Mouse (Mus musculus) liver, embryonic 12.5 days (tissue): ENCODE measurements around the gene Snhg11. TPM values are rescaled to one million over a fixed set of nuclear protein-coding genes. Genes with fewer than 3 reads are reported as not detected.

Source experiments
- ATAC-seq: fragments of 200-750 bp; cut with Nextera tagmentation; 2 replicates; pipeline ENCODE4 v1.8.0; 2017; ENCODE audit warnings: moderate number of reproducible peaks, mild to moderate bottlenecking, moderate library complexity
- H3K27ac ChIP-seq: fragments of 300-500 bp; sonication (generic); 2 replicates; pipeline ENCODE4 v1.5.1; 2016; ENCODE audit warnings: mild to moderate bottlenecking
- H3K27me3 ChIP-seq: fragments of 300-500 bp; sonication (generic); replicated peaks from 2 replicates; pipeline ENCODE4 v1.6.1; 2016; ENCODE audit warnings: mild to moderate bottlenecking, moderate library complexity
- H3K36me3 ChIP-seq: fragments of 300-500 bp; sonication (generic); 2 replicates; pipeline ENCODE4 v1.6.1; 2016; ENCODE audit warnings: mild to moderate bottlenecking, moderate library complexity
- H3K4me1 ChIP-seq: fragments of 300-500 bp; sonication (generic); 2 replicates; pipeline ENCODE4 v1.6.1; 2016
- H3K4me2 ChIP-seq: fragments of 300-500 bp; sonication (generic); 2 replicates; pipeline ENCODE4 v1.6.1; 2016; ENCODE audit warnings: mild to moderate bottlenecking, moderate library complexity
- H3K4me3 ChIP-seq: fragments of 300-500 bp; sonication (generic); 2 replicates; pipeline ENCODE4 v1.5.1; 2016; ENCODE audit warnings: mild to moderate bottlenecking, moderate library complexity
- H3K9ac ChIP-seq: fragments of 300-500 bp; sonication (generic); 2 replicates; pipeline ENCODE4 v1.6.1; 2016; ENCODE audit warnings: mild to moderate bottlenecking, moderate library complexity
- H3K9me3 ChIP-seq: fragments of 300-500 bp; sonication (generic); replicated peaks from 2 replicates; pipeline ENCODE4 v1.6.1; 2016; ENCODE audit warnings: mild to moderate bottlenecking, moderate library complexity
- WGBS: fragments of 180-500 bp; shearing (Covaris S2); methylation state at CpG from one replicate; pipeline ENCODE4 v1.1.7; 2016; ENCODE audit not compliant: insufficient replicate concordance; 5-methylcytosine and 5-hydroxymethylcytosine counted together
- polyA plus RNA-seq: library from polyadenylated mRNA; unstranded; fragments of >200 nt; fragmentation: Nextera tagmentation; extraction: Ambion mirVana; gene quantifications from 2 replicates; pipeline ENCODE4 v1.2.1, GENCODE M21; 2016

Snhg11 gene
- polyA plus RNA-seq = 2.2 and 2.4 TPM in 2 replicates

- WGBS = 2% methylated on average over 36 of the region's 36 CpGs
- H3K27me3 ChIP-seq = peaks cover 64% of the 10 kb centered on the region
Observed at GRCm38 (mm10) chr2:158375443-158376122, at the start of gene Snhg11. TSS of gene Snhg11 (plus strand) at chr2:158375638.

GRCm38 (mm10) chr2:158334356-158334755 lies 41.1 kb upstream of the Snhg11 start:
- no peak overlapping the region for H3K4me2 ChIP-seq
- ATAC-seq = no peak
- H3K9ac ChIP-seq = no peak overlapping the region
- no peak overlapping the region for H3K4me3 ChIP-seq
- no peaks in the 10 kb centered on the region for H3K36me3 ChIP-seq
- no peaks in the 10 kb centered on the region for H3K9me3 ChIP-seq
- H3K27me3 ChIP-seq = no peaks in the 10 kb centered on the region
- 67% methylated on average over 13 of the region's 13 CpGs for WGBS
- no peaks in the 10 kb centered on the region for H3K4me1 ChIP-seq
- no peak overlapping the region for H3K27ac ChIP-seq

More at GRCm38 (mm10) chr2:158375443-158376122, at the start of gene Snhg11:
- H3K4me3 ChIP-seq = peak within 1 kb of the TSS; percentile 43
- no peak within 1 kb of the TSS for H3K27ac ChIP-seq
- peak within 1 kb of the TSS; percentile 60 for H3K4me2 ChIP-seq
- ATAC-seq = no peak
- H3K9ac ChIP-seq = no peak within 1 kb of the TSS
- H3K36me3 ChIP-seq = no peaks in the 10 kb centered on the region
- H3K9me3 ChIP-seq = no peaks in the 10 kb centered on the region
- peaks cover 7% of the 10 kb centered on the region; the same call in 1 of the 2 replicates for H3K4me1 ChIP-seq

DNA sequence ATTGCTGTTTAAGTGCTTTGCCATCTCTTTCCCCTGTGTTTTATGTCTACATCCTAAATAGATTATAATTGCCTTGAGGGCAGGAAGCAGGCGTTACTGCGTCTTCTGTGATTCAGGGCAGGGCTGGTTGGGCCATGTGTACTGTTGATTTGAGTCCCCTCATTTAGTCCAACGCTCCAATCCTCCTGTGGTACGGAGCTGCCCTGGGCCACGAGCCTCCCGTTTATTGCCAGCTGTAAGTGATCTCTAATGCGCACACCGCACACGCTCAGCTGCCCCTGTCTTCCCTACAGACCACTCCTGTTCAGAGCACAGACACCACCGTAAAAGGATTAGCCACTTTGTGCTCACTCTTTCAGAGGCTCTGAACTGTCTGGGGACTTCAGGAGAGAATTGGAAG lies 37.7 kb upstream of the Snhg11 start:
- H3K36me3 ChIP-seq = no peaks in the 10 kb centered on the region
- no peak overlapping the region for H3K4me3 ChIP-seq
- H3K4me1 ChIP-seq = no peaks in the 10 kb centered on the region
- H3K27me3 ChIP-seq = no peaks in the 10 kb centered on the region
- H3K4me2 ChIP-seq = no peak overlapping the region
- H3K27ac ChIP-seq = no peak overlapping the region
- no peaks in the 10 kb centered on the region for H3K9me3 ChIP-seq
- 78% methylated on average over 10 of the region's 10 CpGs for WGBS
- no peak overlapping the region for H3K9ac ChIP-seq
- no peak for ATAC-seq

DNA sequence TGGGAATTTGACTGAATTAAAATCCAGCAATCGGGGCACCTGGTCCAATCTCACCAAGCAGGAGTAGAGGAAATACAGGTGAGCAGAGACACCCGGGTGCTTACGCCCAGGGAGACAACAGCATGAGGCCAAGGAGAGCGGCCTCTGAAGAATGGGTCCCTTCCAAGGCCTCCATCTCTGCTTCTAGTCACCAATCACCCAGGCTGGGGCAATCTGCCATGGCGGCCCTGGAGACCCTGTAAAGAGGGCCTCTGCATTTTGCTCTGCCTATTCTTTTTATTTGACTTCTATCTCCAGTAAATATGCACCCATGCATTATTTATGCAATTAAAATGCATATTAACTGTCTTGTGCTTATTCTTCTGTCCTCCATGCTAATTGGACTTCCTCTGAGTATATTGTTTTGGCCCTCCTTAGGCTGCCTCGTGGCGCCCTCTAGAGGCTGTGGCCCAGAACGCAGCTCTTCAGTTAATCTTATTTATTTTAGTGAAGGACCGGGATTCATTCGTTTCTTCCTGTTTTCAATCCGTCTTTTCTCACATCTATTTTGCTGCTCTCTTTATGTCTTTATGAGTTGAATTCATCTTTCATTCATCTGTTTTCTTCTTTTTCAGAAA lies 35.4 kb upstream of the Snhg11 start:
- no peaks in the 10 kb centered on the region for H3K27me3 ChIP-seq
- H3K9ac ChIP-seq = no peak overlapping the region
- no peaks in the 10 kb centered on the region for H3K4me1 ChIP-seq
- H3K4me3 ChIP-seq = no peak overlapping the region
- H3K36me3 ChIP-seq = no peaks in the 10 kb centered on the region
- H3K4me2 ChIP-seq = no peak overlapping the region
- ATAC-seq = no peak
- 33% methylated on average over 11 of the region's 11 CpGs for WGBS
- no peaks in the 10 kb centered on the region for H3K9me3 ChIP-seq
- H3K27ac ChIP-seq = no peak overlapping the region

GRCm38 (mm10) chr2:158341324-158341723 lies 34.1 kb upstream of the Snhg11 start:
- 55% methylated on average over 2 of the region's 2 CpGs for WGBS
- Histone ChIP-seq H3K9ac (no peak overlapping the region), H3K4me1 (no peaks in the 10 kb centered on the region), H3K27ac (no peak overlapping the region), H3K9me3 (no peaks in the 10 kb centered on the region), H3K4me3 (no peak overlapping the region), H3K36me3 (no peaks in the 10 kb centered on the region), H3K4me2 (no peak overlapping the region), H3K27me3 (no peaks in the 10 kb centered on the region)
- ATAC-seq = no peak; the same call in 1 of the 2 replicates

DNA sequence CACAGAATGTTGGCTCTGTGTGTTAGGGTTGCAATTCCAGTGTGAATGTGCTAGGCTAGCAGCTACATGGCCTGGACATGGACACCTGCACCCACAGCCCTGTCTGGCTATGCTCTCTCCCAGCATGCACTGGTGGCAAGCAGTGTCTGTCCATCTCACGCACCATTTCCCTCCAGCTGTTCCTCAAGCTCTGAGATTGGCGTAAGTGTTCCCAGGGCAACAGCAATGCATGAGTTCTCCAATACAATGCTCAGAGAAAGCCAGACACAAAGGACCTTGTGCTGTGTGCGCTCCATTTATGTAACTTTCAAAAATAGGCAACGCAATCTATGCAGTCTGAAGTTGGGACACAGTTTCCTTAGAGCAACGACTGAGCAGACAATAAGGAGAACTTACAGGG lies 31.9 kb upstream of the Snhg11 start:
- Histone ChIP-seq H3K27me3 (no peaks in the 10 kb centered on the region), H3K9ac (no peak overlapping the region), H3K9me3 (no peaks in the 10 kb centered on the region), H3K4me3 (no peak overlapping the region), H3K27ac (no peak overlapping the region), H3K36me3 (no peaks in the 10 kb centered on the region), H3K4me1 (no peaks in the 10 kb centered on the region), H3K4me2 (no peak overlapping the region)
- ATAC-seq = no peak
- 60% methylated on average over 5 of the region's 5 CpGs for WGBS

DNA sequence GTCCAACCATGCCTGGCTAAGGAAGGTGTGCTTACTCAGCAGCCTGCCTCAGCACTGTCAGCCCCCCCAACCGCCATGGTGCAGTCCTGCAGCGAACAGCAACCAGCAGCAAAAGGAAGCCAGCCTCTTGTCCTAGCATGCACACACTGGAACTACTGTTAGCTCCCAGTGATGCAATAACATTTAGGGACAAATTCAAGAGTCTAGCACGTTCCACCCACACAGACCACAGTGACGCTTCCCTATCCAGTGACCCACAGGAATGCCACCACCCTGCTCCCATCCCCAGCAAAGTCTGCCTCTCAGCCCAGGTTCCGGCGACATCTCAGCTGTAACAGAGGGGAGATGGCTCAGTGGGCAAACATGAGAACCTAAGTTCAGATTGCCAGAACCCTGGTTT lies 29.0 kb upstream of the Snhg11 start:
- Histone ChIP-seq H3K4me2 (no peak overlapping the region), H3K27ac (no peak overlapping the region), H3K9me3 (no peaks in the 10 kb centered on the region), H3K27me3 (no peaks in the 10 kb centered on the region), H3K4me3 (no peak overlapping the region), H3K36me3 (no peaks in the 10 kb centered on the region), H3K9ac (no peak overlapping the region), H3K4me1 (no peaks in the 10 kb centered on the region)
- 46% methylated on average over 6 of the region's 6 CpGs for WGBS
- ATAC-seq = no peak

GRCm38 (mm10) chr2:158347868-158348267 lies 27.6 kb upstream of the Snhg11 start:
- no peaks in the 10 kb centered on the region for H3K9me3 ChIP-seq
- H3K4me3 ChIP-seq = no peak overlapping the region
- no peak overlapping the region for H3K9ac ChIP-seq
- H3K36me3 ChIP-seq = no peaks in the 10 kb centered on the region
- no peaks in the 10 kb centered on the region for H3K4me1 ChIP-seq
- ATAC-seq = 0 out of 2 replicates have a peak, but pooled peaks have one; percentile 18
- 2% methylated on average over 6 of the region's 6 CpGs for WGBS
- H3K27ac ChIP-seq = no peak overlapping the region
- H3K27me3 ChIP-seq = no peaks in the 10 kb centered on the region
- H3K4me2 ChIP-seq = no peak overlapping the region

GRCm38 (mm10) chr2:158352801-158353520 lies 22.5 kb upstream of the Snhg11 start:
- no peak for ATAC-seq
- Histone ChIP-seq H3K36me3 (peaks cover 49% of the 10 kb centered on the region), H3K27me3 (no peaks in the 10 kb centered on the region), H3K27ac (no peak overlapping the region), H3K4me3 (no peak overlapping the region), H3K4me2 (no peak overlapping the region), H3K9ac (no peak overlapping the region), H3K4me1 (peaks cover 2% of the 10 kb centered on the region), H3K9me3 (no peaks in the 10 kb centered on the region)
- 60% methylated on average over 3 of the region's 3 CpGs for WGBS

DNA sequence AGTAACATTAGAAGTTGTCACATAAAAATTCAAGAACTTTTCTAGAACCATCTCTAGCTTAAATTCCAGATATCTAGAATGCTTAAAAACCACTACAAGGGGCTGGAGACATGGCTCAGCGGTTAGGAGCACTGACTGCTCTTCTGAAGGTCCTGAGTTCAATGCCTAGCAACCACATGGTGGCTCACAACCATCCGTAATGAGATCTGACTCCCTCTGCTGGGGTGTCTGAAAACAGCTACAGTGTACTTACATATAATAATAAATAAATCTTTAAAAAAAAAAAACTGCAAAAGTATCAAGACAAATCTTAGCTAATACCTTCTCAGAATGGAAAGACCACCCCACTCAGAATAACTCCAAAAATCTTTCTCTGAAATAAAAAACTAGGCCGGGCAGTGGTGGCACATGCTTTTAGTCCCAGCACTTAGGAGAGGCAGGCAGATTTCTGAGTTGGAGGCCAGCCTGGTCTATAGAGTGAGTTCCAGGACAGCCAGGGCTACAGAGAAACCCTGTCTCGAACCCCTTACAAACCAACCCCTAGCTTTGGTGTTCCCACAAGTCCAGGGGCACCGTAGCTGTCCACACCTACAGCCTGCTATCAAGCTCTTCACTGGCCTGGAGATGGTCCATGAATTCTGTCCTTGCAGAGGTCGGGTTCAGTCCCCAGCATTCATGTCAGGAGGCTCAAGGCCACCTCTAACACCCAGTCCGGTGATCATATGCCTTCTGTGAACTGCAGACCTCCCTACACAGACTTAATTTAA lies 20.9 kb upstream of the Snhg11 start:
- H3K4me3 ChIP-seq = no peak overlapping the region
- H3K4me1 ChIP-seq = peaks cover 18% of the 10 kb centered on the region
- H3K27ac ChIP-seq = no peak overlapping the region
- H3K36me3 ChIP-seq = peaks cover 65% of the 10 kb centered on the region
- H3K9me3 ChIP-seq = no peaks in the 10 kb centered on the region
- H3K4me2 ChIP-seq = no peak overlapping the region
- H3K9ac ChIP-seq = no peak overlapping the region
- no peaks in the 10 kb centered on the region for H3K27me3 ChIP-seq
- ATAC-seq = no peak
- WGBS = 71% methylated on average over 7 of the region's 7 CpGs

DNA sequence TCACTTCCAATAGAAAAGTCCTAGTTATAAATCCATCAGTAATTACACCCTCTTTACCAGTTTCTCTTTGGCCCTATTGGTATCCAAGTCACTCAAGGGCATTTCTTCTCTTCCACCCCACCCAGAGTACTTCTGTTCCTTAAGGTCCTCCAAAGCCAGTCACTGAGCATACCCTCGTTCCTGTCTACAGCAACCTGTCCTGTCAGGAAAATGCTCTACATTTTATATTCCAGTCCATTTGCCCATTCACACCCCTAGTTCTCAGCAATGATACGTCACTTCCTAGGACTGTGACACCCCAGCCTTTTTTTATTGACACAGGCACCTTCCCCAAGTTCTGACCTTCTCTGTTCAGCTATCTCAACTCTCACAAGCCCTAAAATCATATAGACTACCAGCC lies 20.2 kb upstream of the Snhg11 start:
- Histone ChIP-seq H3K4me3 (no peak overlapping the region), H3K9ac (no peak overlapping the region), H3K27ac (no peak overlapping the region), H3K4me1 (peaks cover 25% of the 10 kb centered on the region), H3K4me2 (no peak overlapping the region), H3K27me3 (no peaks in the 10 kb centered on the region), H3K9me3 (no peaks in the 10 kb centered on the region), H3K36me3 (peaks cover 72% of the 10 kb centered on the region)
- no peak for ATAC-seq
- 84% methylated on average over 2 of the region's 2 CpGs for whole genome bisulfite sequencing
